In the genomic region with DNA sequence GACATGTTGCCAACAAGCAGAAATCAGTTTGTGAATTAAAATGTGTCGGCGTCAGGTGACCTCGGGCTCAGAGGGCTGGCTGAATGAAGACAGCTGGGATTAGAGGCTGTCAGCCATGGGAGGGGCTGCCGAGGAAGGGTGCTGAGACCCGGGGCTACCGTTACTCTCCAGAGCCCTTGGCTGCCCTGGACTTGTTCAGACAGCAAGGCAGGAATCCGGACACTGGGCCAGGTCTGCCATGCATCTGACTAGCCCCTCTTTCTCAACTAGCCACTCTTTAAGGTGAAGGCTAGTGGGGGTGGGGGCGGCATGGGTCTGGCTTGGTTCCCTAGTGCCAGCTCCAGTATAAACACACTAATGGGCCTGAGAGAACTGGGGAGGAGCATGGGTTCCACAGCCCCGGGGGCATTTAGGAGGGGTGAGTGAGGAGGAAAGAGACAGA, we compare ENCODE assay signal across 9 mouse cellular contexts. TPM values are rescaled to one million over a fixed set of nuclear protein-coding genes. Genes with fewer than 3 reads are reported as not detected.
DNase-seq lines count a peak whose midpoint lies in the region; ATAC-seq lines count a peak whose summit lies in the region.
"Had no signal": no experiment of that assay in that cellular context is flagged by ENCODE, and none has a peak within 500 bp of the region (broad histone marks: within the 10 kb centered on the region; RNA-seq: fewer than 3 reads in every experiment).

No protein-coding gene starts in this region.

- peaks cover 13% of the 10 kb centered on the region; the same call in 1 of the 2 replicates for H3K4me1 ChIP-seq in heart, embryonic 15.5 days (replicated peaks)
- H3K4me1 ChIP-seq in intestine, embryonic 14.5 days (replicated peaks; ENCODE audit: control insufficient read depth, insufficient read depth, low read length), result peaks cover 3% of the 10 kb centered on the region; the same call in 1 of the 2 replicates
- H3K4me1 ChIP-seq in midbrain, embryonic 12.5 days, result peaks cover 20% of the 10 kb centered on the region

- H3K9me3 ChIP-seq in heart, embryonic 15.5 days (replicated peaks), result no peaks in the 10 kb centered on the region
- H3K9me3 ChIP-seq in intestine, embryonic 14.5 days (ENCODE audit: control insufficient read depth, low read length), result no peaks in the 10 kb centered on the region
- H3K9me3 ChIP-seq in midbrain, embryonic 12.5 days, result no peaks in the 10 kb centered on the region

- H3K27me3 ChIP-seq in heart, embryonic 15.5 days, result no peaks in the 10 kb centered on the region
- H3K27me3 ChIP-seq in intestine, embryonic 14.5 days (replicated peaks; ENCODE audit: control insufficient read depth, insufficient read depth, low read length), result no peaks in the 10 kb centered on the region
- no peaks in the 10 kb centered on the region; the same call in 1 of the 2 replicates for H3K27me3 ChIP-seq in midbrain, embryonic 12.5 days

- H3K4me2 ChIP-seq in heart, embryonic 15.5 days, result peak overlapping the region; percentile 72
- peak overlapping the region; percentile 44 for H3K4me2 ChIP-seq in intestine, embryonic 14.5 days (ENCODE audit: low read length)
- peak overlapping the region; percentile 38 for H3K4me2 ChIP-seq in midbrain, embryonic 12.5 days (replicated peaks)

- H3K27ac ChIP-seq in heart, embryonic 15.5 days, result no peak overlapping the region
- peak overlapping the region; percentile 0; the same call in 1 of the 2 replicates for H3K27ac ChIP-seq in intestine, embryonic 14.5 days (ENCODE audit: low read depth)
- peak overlapping the region; percentile 64 for H3K27ac ChIP-seq in midbrain, embryonic 12.5 days (replicated peaks)

- ATAC-seq in heart, embryonic 15.5 days (replicated peaks; ENCODE audit: insufficient number of reproducible peaks, insufficient read depth, low FRiP score, low read depth), result no peak
- ATAC-seq in intestine, embryonic 14.5 days (replicated peaks; ENCODE audit: low FRiP score, low TSS enrichment, low read depth), result peak; percentile 75; the same call in 1 of the 2 replicates
- ATAC-seq in midbrain, embryonic 12.5 days (ENCODE audit: low FRiP score, low read depth), result peak; percentile 44; the same call in 1 of the 2 replicates

- no peaks in the 10 kb centered on the region for H3K36me3 ChIP-seq in heart, embryonic 15.5 days
- H3K36me3 ChIP-seq in intestine, embryonic 14.5 days (ENCODE audit: control insufficient read depth, insufficient read depth, low read length), result no peaks in the 10 kb centered on the region
- no peaks in the 10 kb centered on the region for H3K36me3 ChIP-seq in midbrain, embryonic 12.5 days

- 20% methylated on average over 9 of the region's 9 CpGs for WGBS in heart, embryonic 15.5 days
- 11% methylated on average over 9 of the region's 9 CpGs for WGBS in intestine, embryonic 14.5 days
- 21% methylated on average over 9 of the region's 9 CpGs for WGBS in midbrain, embryonic 12.5 days

- DNase-seq in heart, adult 9 months (ENCODE audit: low spot score in 2 of 2), result no peak
- peak; percentile 49 for DNase-seq in embryo, embryonic 11 days
- DNase-seq in intestine, embryonic 14.5 days (ENCODE audit: low spot score), result peak; percentile 71
- no peak for DNase-seq in frontal cortex, postnatal 10 days (ENCODE audit: low spot score in 2 of 2)
- no peak for DNase-seq in spleen, postnatal 10 days (ENCODE audit: low spot score in 2 of 2)
- DNase-seq in left cerebral cortex, adult 18-20 months (ENCODE audit: low spot score in 2 of 2), result no peak

- H3K4me3 ChIP-seq in heart, embryonic 15.5 days, result peak overlapping the region; percentile 40
- peak overlapping the region; percentile 6; the same call in 1 of the 2 replicates for H3K4me3 ChIP-seq in intestine, embryonic 14.5 days (ENCODE audit: low read depth, low read length)
- no peak overlapping the region for H3K4me3 ChIP-seq in midbrain, embryonic 12.5 days

- H3K9ac ChIP-seq in heart, embryonic 15.5 days, result peak overlapping the region; percentile 39; the same call in 1 of the 2 replicates
- H3K9ac ChIP-seq in intestine, embryonic 14.5 days (ENCODE audit: low read length), result 0 out of 2 replicates have a peak overlapping the region, but pooled peaks have one; percentile 8
- H3K9ac ChIP-seq in midbrain, embryonic 12.5 days (replicated peaks), result no peak overlapping the region; the same call in 1 of the 2 replicates

RNA-seq across cellular contexts. Expression of a gene that starts 24.4 kb away (rescaled TPM):
- 51.4 and 64.5 TPM in 2 replicates for polyA plus RNA-seq in heart, embryonic 15.5 days (2015; fragmentation: Nextera tagmentation; extraction: Ambion mirVana)
- 62.8 and 69.3 TPM in 2 replicates for polyA plus RNA-seq in intestine, embryonic 14.5 days (2014; fragmentation: Nextera tagmentation; extraction: Ambion mirVana)
- 92.0 TPM in 2 replicates for polyA plus RNA-seq in midbrain, embryonic 12.5 days (2016; fragmentation: Nextera tagmentation; extraction: Ambion mirVana)
- total RNA-seq in left cerebral cortex, adult 18-20 months (2021), result 10 to 100 TPM; 70.3 to 80.4 TPM

RNA-seq across cellular contexts. Expression of a gene that starts 27.6 kb away (rescaled TPM):
- polyA plus RNA-seq in heart, embryonic 15.5 days (2015; fragmentation: Nextera tagmentation; extraction: Ambion mirVana), result 0.48 and 0.60 TPM in 2 replicates
- polyA plus RNA-seq in intestine, embryonic 14.5 days (2014; fragmentation: Nextera tagmentation; extraction: Ambion mirVana), result 0.08 TPM in 1 of 2 replicates, not detected in the other
- polyA plus RNA-seq in midbrain, embryonic 12.5 days (2016; fragmentation: Nextera tagmentation; extraction: Ambion mirVana), result 0.72 and 0.84 TPM in 2 replicates
- total RNA-seq in left cerebral cortex, adult 18-20 months (2021), result under 1 TPM; 0.23 to 0.46 TPM
- total RNA-seq: CH12.LX had no signal

RNA-seq across cellular contexts. Expression of a gene that starts 51.9 kb away (rescaled TPM):
- polyA plus RNA-seq in heart, embryonic 15.5 days (2015; fragmentation: Nextera tagmentation; extraction: Ambion mirVana), result 0.04 and 0.05 TPM in 2 replicates
- 0.31 and 0.46 TPM in 2 replicates for polyA plus RNA-seq in intestine, embryonic 14.5 days (2014; fragmentation: Nextera tagmentation; extraction: Ambion mirVana)
- polyA plus RNA-seq in midbrain, embryonic 12.5 days (2016; fragmentation: Nextera tagmentation; extraction: Ambion mirVana), result 16.4 and 21.3 TPM in 2 replicates
- under 1 TPM; 0.86 to 0.98 TPM for total RNA-seq in left cerebral cortex, adult 18-20 months (2021)

Comparison
In these comparisons a context has a peak if more than half of its experiments do, and no peak if none do; other contexts are left out.
1. DNase-seq: peak in embryo, embryonic 11 days (single experiment) and intestine, embryonic 14.5 days (single experiment); none in heart, adult 9 months (0 of 2), frontal cortex, postnatal 10 days (0 of 2), spleen, postnatal 10 days (0 of 2) and left cerebral cortex, adult 18-20 months (0 of 2).
2. RNA of a gene that starts 51.9 kb away (polyA plus RNA-seq): 16.4 to 21.3 TPM in midbrain, embryonic 12.5 days; 0.31 to 0.46 TPM in intestine, embryonic 14.5 days and 0.04 to 0.05 TPM in heart, embryonic 15.5 days; every median in the first group is over 10 times any median in the second.
3. Peak in every context shown above with its lines, with median percentiles within 50 percentile points of each other: H3K4me2 ChIP-seq.